Mouse (Mus musculus) megakaryocyte, embryonic 14.5 days (primary cell): Measurements from ENCODE around the gene Gm20388.

Experiments used
- FLI1 ChIP-seq: IDR thresholded peaks from 2 replicates; pipeline ENCODE4 v1.6.1; 2012; ENCODE audit warnings: low read length, inconsistent platforms, mixed read lengths
- GATA1 ChIP-seq: IDR thresholded peaks from 3 replicates; pipeline ENCODE4 v1.6.1; 2012; ENCODE audit warnings: mixed read lengths, low read length, inconsistent platforms, borderline replicate concordance

DNA sequence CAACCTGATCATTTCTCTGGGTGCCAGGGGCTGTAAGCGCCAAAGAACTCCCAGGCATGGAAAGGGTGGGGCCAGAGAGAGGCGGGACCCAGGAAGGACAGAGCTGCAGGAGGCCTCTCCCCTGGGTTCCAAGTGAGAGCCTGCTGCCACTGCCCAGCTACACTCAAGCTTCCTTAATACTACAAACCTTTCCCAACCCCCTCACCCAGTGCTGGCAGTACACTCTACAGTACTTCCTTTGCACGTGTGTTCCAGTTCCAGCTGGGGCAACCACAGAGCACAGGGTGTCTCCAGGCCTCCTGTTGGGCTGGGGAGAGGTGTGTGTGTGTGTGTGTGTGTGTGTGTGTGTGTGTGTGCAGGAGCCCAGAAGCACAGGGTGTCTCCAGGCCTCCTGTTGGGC, 374.4 kb downstream of the Gm20388 start:
- TF ChIP-seq GATA1 (no peak), FLI1 (no peak)
